Mouse (Mus musculus): Measurements from ENCODE around the gene Myoz1. TPM values are rescaled to one million over a fixed set of nuclear protein-coding genes. Genes with fewer than 3 reads are reported as not detected.

Myoz1 gene
- total and polyA plus RNA-seq, 3 experiments, result 1.7 to 2.6 (median 2.4) TPM

GRCm38 (mm10) chr14:20619131-20619530 is 37.2 kb downstream of the Myoz1 start:
- no peak for DNase-seq (ENCODE audit: extremely low read depth)
- H3K27ac ChIP-seq (ENCODE audit: insufficient read depth, low read depth), result no peak overlapping the region
- H3K79me2 ChIP-seq (replicated peaks; ENCODE audit: control insufficient read depth, extremely low read depth, insufficient read depth, poor library complexity, severe bottlenecking), result peaks cover 3% of the 10 kb centered on the region; the same call in 1 of the 2 replicates
- no peaks in the 10 kb centered on the region for H3K27me3 ChIP-seq (replicated peaks)
- H3K4me1 ChIP-seq (ENCODE audit: control insufficient read depth in 1 of 2, insufficient read depth in 2 of 2), result peaks cover 0 to 3% of the 10 kb centered on the region in 2 experiments; a peak in 1 of 4 replicates
- H3K9ac ChIP-seq (ENCODE audit: insufficient read depth, low read depth), result no peak overlapping the region
- TF ChIP-seq CTCF (conservative IDR thresholded peaks at IDR 0.05 in 1 of 2, IDR thresholded peaks at IDR 0.05 in 1 of 2; ENCODE audit: low read depth in 2 of 2, low read length in 2 of 2), result no peak
- no peak for TF ChIP-seq NRF1 (IDR thresholded peaks at IDR 0.05; ENCODE audit: low read depth, low read length)
- no peak for TF ChIP-seq JUN (IDR thresholded peaks at IDR 0.05; ENCODE audit: insufficient read depth, low read depth, low read length)
- no peak for TF ChIP-seq POLR2AphosphoS2 (IDR thresholded peaks at IDR 0.05; ENCODE audit: low read depth, low read length)
- TF ChIP-seq ETS1 (conservative IDR thresholded peaks at IDR 0.05; ENCODE audit: low read depth, low read length), result no peak
- no peak for TF ChIP-seq SIN3A (IDR thresholded peaks at IDR 0.05; ENCODE audit: low read length)
- in situ Hi-C loops (cut with MboI; ENCODE audit: low pct_ligation_motif_present, low pct_unique_long_range_greater_than_20kb, low sequenced_read_pairs) (no loop called here), dilution Hi-C loops (cut with MboI; ENCODE audit: extremely low pct_ligation_motif_present, extremely low pct_unique_long_range_greater_than_20kb, low sequenced_read_pairs) (no loop called here)
- H3K4me3 ChIP-seq (replicated peaks in 1 of 3; ENCODE audit: low read depth in 2 of 3, low read length in 2 of 3, poor library complexity in 1 of 3), result no peak overlapping the region
- H3K9me3 ChIP-seq (replicated peaks; ENCODE audit: low read length), result no peaks in the 10 kb centered on the region
- H3K36me3 ChIP-seq (replicated peaks in 1 of 2; ENCODE audit: control insufficient read depth in 1 of 2, insufficient read depth in 1 of 2, low read length in 1 of 2), result peaks cover 0 to 31% of the 10 kb centered on the region in 2 experiments
- no peak overlapping the region for H3K4me2 ChIP-seq (ENCODE audit: insufficient read depth, low read depth, poor library complexity, severe bottlenecking)

GRCm38 (mm10) chr14:20618211-20618610 is 38.1 kb downstream of the Myoz1 start:
- DNase-seq (ENCODE audit: extremely low read depth), result no peak
- Histone ChIP-seq H3K79me2 (replicated peaks; ENCODE audit: control insufficient read depth, extremely low read depth, insufficient read depth, poor library complexity, severe bottlenecking) (peaks cover 3% of the 10 kb centered on the region; the same call in 1 of the 2 replicates), H3K4me2 (ENCODE audit: insufficient read depth, low read depth, poor library complexity, severe bottlenecking) (no peak overlapping the region), H3K27me3 (replicated peaks) (no peaks in the 10 kb centered on the region), H3K9ac (ENCODE audit: insufficient read depth, low read depth) (no peak overlapping the region), H3K4me3 (replicated peaks in 1 of 3; ENCODE audit: low read depth in 2 of 3, low read length in 2 of 3, poor library complexity in 1 of 3) (no peak overlapping the region), H3K36me3 (replicated peaks in 1 of 2; ENCODE audit: control insufficient read depth in 1 of 2, insufficient read depth in 1 of 2, low read length in 1 of 2) (peaks cover 0 to 27% of the 10 kb centered on the region in 2 experiments), H3K27ac (ENCODE audit: insufficient read depth, low read depth) (no peak overlapping the region), H3K4me1 (ENCODE audit: control insufficient read depth in 1 of 2, insufficient read depth in 2 of 2) (peaks cover 0 to 3% of the 10 kb centered on the region in 2 experiments; a peak in 1 of 4 replicates), H3K9me3 (replicated peaks; ENCODE audit: low read length) (no peaks in the 10 kb centered on the region)
- dilution Hi-C loops (cut with MboI; ENCODE audit: extremely low pct_ligation_motif_present, extremely low pct_unique_long_range_greater_than_20kb, low sequenced_read_pairs) (no loop called here), in situ Hi-C loops (cut with MboI; ENCODE audit: low pct_ligation_motif_present, low pct_unique_long_range_greater_than_20kb, low sequenced_read_pairs) (no loop called here)
- TF ChIP-seq BHLHE40 (IDR thresholded peaks at IDR 0.05; ENCODE audit: low read depth, low read length) (no peak), CHD1 (IDR thresholded peaks at IDR 0.05; ENCODE audit: low read depth, low read length) (no peak)

- dilution Hi-C loops (cut with MboI; ENCODE audit: extremely low pct_ligation_motif_present, extremely low pct_unique_long_range_greater_than_20kb, low sequenced_read_pairs), result no loop called here
- H3K27me3 ChIP-seq (replicated peaks), result no peaks in the 10 kb centered on the region
- no peak overlapping the region for H3K9ac ChIP-seq (ENCODE audit: insufficient read depth, low read depth)
- H3K4me3 ChIP-seq (replicated peaks in 1 of 3; ENCODE audit: low read depth in 2 of 3, low read length in 2 of 3, poor library complexity in 1 of 3), result no peak overlapping the region
- peaks cover 3% of the 10 kb centered on the region; the same call in 1 of the 2 replicates for H3K79me2 ChIP-seq (replicated peaks; ENCODE audit: control insufficient read depth, extremely low read depth, insufficient read depth, poor library complexity, severe bottlenecking)
- in situ Hi-C loops (cut with MboI; ENCODE audit: low pct_ligation_motif_present, low pct_unique_long_range_greater_than_20kb, low sequenced_read_pairs), result no loop called here
- no peak overlapping the region for H3K4me2 ChIP-seq (ENCODE audit: insufficient read depth, low read depth, poor library complexity, severe bottlenecking)
- peaks cover 0 to 22% of the 10 kb centered on the region in 2 experiments for H3K36me3 ChIP-seq (replicated peaks in 1 of 2; ENCODE audit: control insufficient read depth in 1 of 2, insufficient read depth in 1 of 2, low read length in 1 of 2)
- TF ChIP-seq KAT2A (IDR thresholded peaks at IDR 0.05; ENCODE audit: insufficient replicate concordance, low read length) (no peak), USF1 (IDR thresholded peaks at IDR 0.05; ENCODE audit: low read depth, low read length) (no peak), BHLHE40 (IDR thresholded peaks at IDR 0.05; ENCODE audit: low read depth, low read length) (no peak), ZC3H11A (IDR thresholded peaks at IDR 0.05; ENCODE audit: low read depth, low read length) (no peak), NRF1 (IDR thresholded peaks at IDR 0.05; ENCODE audit: low read depth, low read length) (no peak), MAFK (IDR thresholded peaks at IDR 0.05; ENCODE audit: insufficient replicate concordance, low read length) (no peak), MAX (IDR thresholded peaks at IDR 0.05; ENCODE audit: low read length) (no peak), SIN3A (IDR thresholded peaks at IDR 0.05; ENCODE audit: low read length) (no peak), MEF2A (IDR thresholded peaks at IDR 0.05; ENCODE audit: borderline replicate concordance, low read depth, low read length) (no peak), CTCF (conservative IDR thresholded peaks at IDR 0.05 in 1 of 2, IDR thresholded peaks at IDR 0.05 in 1 of 2; ENCODE audit: low read depth in 2 of 2, low read length in 2 of 2) (no peak), ZMIZ1 (IDR thresholded peaks at IDR 0.05; ENCODE audit: low read depth, low read length) (no peak), IRF4 (IDR thresholded peaks at IDR 0.05; ENCODE audit: low read depth, low read length) (no peak), UBTF (IDR thresholded peaks at IDR 0.05; ENCODE audit: low read depth, low read length) (no peak), CHD1 (IDR thresholded peaks at IDR 0.05; ENCODE audit: low read depth, low read length) (no peak)
- no peaks in the 10 kb centered on the region for H3K9me3 ChIP-seq (replicated peaks; ENCODE audit: low read length)
- no peak overlapping the region for H3K27ac ChIP-seq (ENCODE audit: insufficient read depth, low read depth)
- H3K4me1 ChIP-seq (ENCODE audit: control insufficient read depth in 1 of 2, insufficient read depth in 2 of 2), result peaks cover 0 to 3% of the 10 kb centered on the region in 2 experiments; a peak in 1 of 4 replicates
- DNase-seq (ENCODE audit: extremely low read depth), result no peak
Observed at GRCm38 (mm10) chr14:20616421-20616820, 39.9 kb downstream of the Myoz1 start.
